Mouse (Mus musculus): ENCODE measurements around the gene Rhebl1. TPM values are rescaled to one million over a fixed set of nuclear protein-coding genes. Genes with fewer than 3 reads are reported as not detected.

The Rhebl1 gene
- total and polyA plus RNA-seq, 3 experiments: 10.1 to 16.6 TPM; not detected in 1

GRCm38 (mm10) chr15:98883661-98884060 is 10.7 kb downstream of the Rhebl1 start:
- no peak for DNase-seq (ENCODE audit: low read depth, low spot score)
- Histone ChIP-seq H3K9ac (ENCODE audit: control insufficient read depth, low read depth, low read length, poor library complexity, severe bottlenecking) (no peak overlapping the region), H3K27ac (ENCODE audit: control insufficient read depth, low read depth, low read length) (no peak overlapping the region)

GRCm38 (mm10) chr15:98881656-98882008 is 12.7 kb downstream of the Rhebl1 start:
- DNase-seq (ENCODE audit: low read depth, low spot score): no peak
- no peaks in the 10 kb centered on the region for H3K9me3 ChIP-seq (replicated peaks; ENCODE audit: insufficient read depth, low read length)
- peak overlapping the region; percentile 54 to 75 for H3K4me3 ChIP-seq (ENCODE audit: control insufficient read depth in 1 of 2, insufficient read depth in 1 of 2, low read depth in 2 of 2, low read length in 2 of 2)
- H3K27me3 ChIP-seq (ENCODE audit: control insufficient read depth in 1 of 2, insufficient read depth in 2 of 2, low read length in 2 of 2): no peaks in the 10 kb centered on the region
- no peaks in the 10 kb centered on the region; the same call in 1 of the 2 replicates for H3K79me2 ChIP-seq (ENCODE audit: control insufficient read depth, insufficient read depth, low read length, poor library complexity)
- H3K36me3 ChIP-seq (ENCODE audit: control insufficient read depth in 1 of 2, insufficient read depth in 2 of 2, low read length in 2 of 2): peaks cover 0 to 9% of the 10 kb centered on the region in 2 experiments; a peak in 2 of 4 replicates
- peak overlapping the region; percentile 63 for H3K27ac ChIP-seq (ENCODE audit: control insufficient read depth, low read depth, low read length)
- peak overlapping the region; percentile 78 for H3K9ac ChIP-seq (ENCODE audit: control insufficient read depth, low read depth, low read length, poor library complexity, severe bottlenecking)
- H3K4me1 ChIP-seq (ENCODE audit: control insufficient read depth in 1 of 2, insufficient read depth in 2 of 2, low read length in 2 of 2): peaks cover 5 to 16% of the 10 kb centered on the region in 2 experiments
- TF ChIP-seq GATA1 (IDR thresholded peaks at IDR 0.05; ENCODE audit: low read depth, low read length) (no peak), UBTF (IDR thresholded peaks at IDR 0.05; ENCODE audit: borderline replicate concordance, insufficient read depth, low read depth, low read length) (no peak), MYC (IDR thresholded peaks at IDR 0.05; ENCODE audit: low read depth, low read length) (peak; percentile 24), ZNF384 (IDR thresholded peaks at IDR 0.05; ENCODE audit: low read depth, low read length) (no peak), ZC3H11A (IDR thresholded peaks at IDR 0.05; ENCODE audit: low read depth, low read length) (no peak)

More at GRCm38 (mm10) chr15:98883661-98884060, 10.7 kb downstream of the Rhebl1 start:
- Histone ChIP-seq H3K27me3 (ENCODE audit: control insufficient read depth in 1 of 2, insufficient read depth in 2 of 2, low read length in 2 of 2) (0 out of 4 replicates have a peak, but pooled peaks cover 0 to 3% of the 10 kb centered on the region in 2 experiments), H3K79me2 (ENCODE audit: control insufficient read depth, insufficient read depth, low read length, poor library complexity) (no peaks in the 10 kb centered on the region; the same call in 1 of the 2 replicates), H3K9me3 (replicated peaks; ENCODE audit: insufficient read depth, low read length) (no peaks in the 10 kb centered on the region), H3K36me3 (ENCODE audit: control insufficient read depth in 1 of 2, insufficient read depth in 2 of 2, low read length in 2 of 2) (peaks cover 0 to 9% of the 10 kb centered on the region in 2 experiments; a peak in 2 of 4 replicates), H3K4me3 (ENCODE audit: control insufficient read depth in 1 of 2, insufficient read depth in 1 of 2, low read depth in 2 of 2, low read length in 2 of 2) (no peak overlapping the region), H3K4me1 (ENCODE audit: control insufficient read depth in 1 of 2, insufficient read depth in 2 of 2, low read length in 2 of 2) (peaks cover 5 to 16% of the 10 kb centered on the region in 2 experiments)
- TF ChIP-seq POLR2AphosphoS5 (IDR thresholded peaks at IDR 0.05; ENCODE audit: borderline replicate concordance, low read depth, low read length): no peak
- no peak for TF ChIP-seq NRF1 (IDR thresholded peaks at IDR 0.05; ENCODE audit: insufficient read depth, low read depth, low read length, poor library complexity, severe bottlenecking)
- TF ChIP-seq KAT2A (conservative IDR thresholded peaks at IDR 0.05; ENCODE audit: low read depth, low read length): no peak
- TF ChIP-seq NELFE (IDR thresholded peaks at IDR 0.05; ENCODE audit: low read depth, low read length): no peak
- TF ChIP-seq EP300 (IDR thresholded peaks at IDR 0.05; ENCODE audit: low read depth in 1 of 2, low read length in 2 of 2): no peak
- no peak for TF ChIP-seq JUND (IDR thresholded peaks at IDR 0.05; ENCODE audit: low read depth, low read length)
- TF ChIP-seq E2F4 (IDR thresholded peaks at IDR 0.05; ENCODE audit: borderline replicate concordance, low read depth, low read length): no peak
- no peak for TF ChIP-seq BHLHE40 (IDR thresholded peaks at IDR 0.05; ENCODE audit: borderline replicate concordance, low read depth, low read length)
- no peak for TF ChIP-seq TCF12 (IDR thresholded peaks at IDR 0.05; ENCODE audit: low read depth, low read length)
- TF ChIP-seq MYC (IDR thresholded peaks at IDR 0.05; ENCODE audit: low read depth, low read length): no peak
- TF ChIP-seq MYB (IDR thresholded peaks at IDR 0.05; ENCODE audit: low read depth, low read length): no peak
- no peak for TF ChIP-seq ZC3H11A (IDR thresholded peaks at IDR 0.05; ENCODE audit: low read depth, low read length)
- TF ChIP-seq GATA1 (IDR thresholded peaks at IDR 0.05; ENCODE audit: low read depth, low read length): no peak
- TF ChIP-seq RAD21 (IDR thresholded peaks at IDR 0.05; ENCODE audit: low read depth, low read length): no peak
- no peak for TF ChIP-seq USF2 (IDR thresholded peaks at IDR 0.05; ENCODE audit: borderline replicate concordance in 1 of 2, insufficient read depth in 1 of 2, low read depth in 1 of 2, low read length in 2 of 2)
- no peak for TF ChIP-seq GABPA (IDR thresholded peaks at IDR 0.05; ENCODE audit: low read depth, low read length)
- no peak for TF ChIP-seq USF1 (IDR thresholded peaks at IDR 0.05; ENCODE audit: low read depth, low read length)
- TF ChIP-seq MAFK (IDR thresholded peaks at IDR 0.05; ENCODE audit: borderline replicate concordance, low read depth, low read length): no peak
- no peak for TF ChIP-seq CHD2 (IDR thresholded peaks at IDR 0.05; ENCODE audit: low read length)
